Mouse (Mus musculus): Measurements from ENCODE around the gene Def6.

Def6 gene

DNA sequence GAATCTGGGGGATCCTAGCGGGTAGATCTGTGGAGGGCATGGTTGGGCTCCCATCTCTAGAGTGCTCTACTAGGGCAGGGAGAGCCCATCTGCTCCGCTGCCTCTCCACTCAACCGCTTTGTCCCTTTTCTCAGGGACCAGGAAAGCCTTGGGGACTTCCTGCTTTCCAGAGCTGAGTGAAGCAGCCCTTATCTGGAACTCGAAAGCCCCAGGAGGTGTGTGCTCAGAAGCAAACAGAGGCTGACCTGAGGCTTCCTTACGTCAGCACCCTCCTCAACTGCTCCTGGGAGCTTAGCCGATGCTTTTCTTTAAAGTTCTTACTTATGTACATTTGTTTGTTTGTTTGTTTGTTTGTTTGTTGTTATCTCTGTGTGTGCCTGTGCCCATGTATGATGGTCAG is 65.3 kb downstream of the Def6 start:
- no peak for DNase-seq (ENCODE audit: low spot score in 2 of 2)

GRCm38 (mm10) chr17:28274739-28275138 is 67.2 kb downstream of the Def6 start:
- DNase-seq (ENCODE audit: low spot score in 2 of 2): peak in 1 of 2 experiments; percentile 58

- DNase-seq (ENCODE audit: low spot score in 2 of 2): no peak
Measured at GRCm38 (mm10) chr17:28277226-28277625, 69.6 kb downstream of the Def6 start.

DNA sequence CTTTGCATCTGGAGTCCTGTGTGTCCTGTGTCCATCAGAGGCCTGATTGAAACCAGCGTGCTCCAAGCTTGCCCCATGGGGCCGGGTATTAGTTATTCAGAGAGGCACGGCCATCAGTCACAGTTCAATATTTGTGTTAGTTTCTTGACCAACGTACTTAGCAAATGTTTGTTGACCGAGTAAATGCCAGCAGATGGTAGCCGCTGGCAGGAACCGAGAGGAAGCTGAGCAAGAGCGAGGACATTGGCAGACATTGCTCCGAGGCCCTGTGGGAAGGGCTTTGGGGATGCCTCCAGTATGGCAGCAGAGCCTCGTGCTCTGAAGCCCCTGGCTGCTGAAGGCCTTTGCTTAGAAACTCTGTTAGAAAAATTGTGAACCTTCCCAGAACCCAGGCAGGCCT is 70.1 kb downstream of the Def6 start:
- DNase-seq (ENCODE audit: low spot score in 2 of 2): no peak

DNA sequence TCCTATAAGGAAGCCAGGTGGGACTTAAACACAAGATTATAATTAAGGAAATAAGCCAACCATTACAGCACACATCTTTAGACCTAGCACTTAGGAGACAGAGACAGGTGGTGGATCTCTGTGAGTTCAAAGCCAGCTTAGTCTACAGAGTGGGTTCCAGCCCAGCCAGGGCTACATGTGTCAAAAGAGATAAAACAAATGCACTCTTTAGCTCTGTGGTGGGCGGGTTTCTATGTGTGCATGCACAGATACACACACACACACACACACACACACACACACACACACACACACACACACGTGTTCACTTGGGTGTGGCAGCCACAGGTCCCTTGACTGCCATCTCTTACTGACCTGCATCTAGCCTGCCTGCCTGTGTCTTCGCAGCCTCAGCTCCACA is 70.6 kb downstream of the Def6 start:
- DNase-seq (ENCODE audit: low spot score in 2 of 2): no peak

Data from spleen, postnatal 10 days (tissue).